Mouse (Mus musculus) layer of hippocampus, postnatal 36 days (tissue): ENCODE results near the gene Cfap58. TPM values are rescaled to one million over a fixed set of nuclear protein-coding genes. Genes with fewer than 3 reads are reported as not detected.
A peak's percentile ranks its signal among the peaks of the same experiment; 100 is the strongest.

Experiments
- DNase-seq, 2 experiments: peaks; one replicate each; pipeline ENCODE4 v3.0.0; 2022
- total RNA-seq, 2 experiments: library from RNA; stranded (reverse); gene quantifications; 2 replicates each; pipeline ENCODE4 v1.2.3; 2021

Gene Cfap58
- total RNA-seq, result under 1 TPM; 0.30 to 0.35 TPM

DNA sequence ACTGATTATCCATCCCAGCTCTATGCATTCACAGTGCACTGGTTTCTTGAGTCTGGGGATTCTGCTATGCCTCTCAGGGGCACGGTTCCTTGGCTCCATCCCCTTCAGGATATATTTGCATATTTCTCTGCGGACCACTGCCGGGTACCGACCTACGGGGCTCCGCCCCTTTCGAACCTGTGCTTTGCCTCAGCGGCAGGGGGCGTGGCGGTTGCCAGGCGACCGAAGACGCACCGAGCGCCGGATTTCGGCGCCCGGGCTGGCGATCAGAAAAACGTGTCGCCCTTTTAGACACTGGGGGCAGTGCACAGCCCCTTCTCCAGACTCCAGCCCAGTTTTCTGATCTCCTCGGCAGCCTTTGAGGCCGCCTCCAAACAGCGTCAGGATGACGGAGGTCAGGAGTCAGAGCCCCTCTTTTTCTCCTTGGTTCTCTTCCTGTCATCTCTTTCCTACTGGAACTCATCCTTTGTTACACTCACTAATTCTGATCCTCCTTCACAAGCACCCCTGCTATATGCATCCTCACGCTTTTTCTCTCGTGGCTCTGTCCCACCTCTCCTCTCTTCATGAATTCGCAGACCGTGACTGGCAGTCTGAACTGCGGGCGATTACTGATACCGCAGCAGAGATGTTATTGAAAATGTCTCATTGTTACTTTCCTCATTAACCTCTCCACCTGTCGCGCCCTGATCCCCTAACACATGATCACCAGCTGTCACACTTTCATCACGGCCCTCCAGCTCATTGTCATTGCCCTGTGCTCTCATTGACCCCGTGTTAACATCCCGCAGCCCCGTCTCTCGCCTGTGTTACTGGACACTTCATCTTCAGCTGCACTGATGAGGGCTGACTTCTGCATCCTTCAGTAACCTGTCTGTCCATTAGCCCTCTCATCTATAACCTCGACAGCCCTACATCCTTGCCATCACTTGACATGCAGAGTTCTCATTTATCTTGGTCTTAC lies at the start of gene Cfap58:
TSS of gene Cfap58 (plus strand) at position 233 of the 964 bp plus-strand sequence.
- DNase-seq, result peak in 1 of 2 experiments; percentile 38

DNA sequence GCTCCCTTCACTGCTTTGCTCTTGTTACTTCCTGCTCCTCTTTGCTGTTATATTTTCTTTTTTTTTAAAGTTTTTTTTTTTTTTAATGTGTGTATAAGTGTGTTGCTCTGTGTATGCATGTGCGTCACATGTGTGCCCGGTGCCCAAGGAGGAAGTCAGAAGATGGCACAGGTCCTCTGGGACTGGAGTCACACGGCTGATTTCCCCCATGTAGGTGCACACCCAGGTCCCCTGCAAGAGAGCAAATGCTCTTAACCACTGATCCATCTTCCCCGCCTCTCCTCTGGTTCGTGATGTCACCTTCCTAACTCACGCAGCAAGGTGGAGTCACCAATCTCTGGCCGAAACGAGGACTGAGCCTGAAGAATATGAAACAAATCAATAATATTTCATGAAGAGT lies 49.4 kb upstream of the Cfap58 start:
- no peak for DNase-seq

DNA sequence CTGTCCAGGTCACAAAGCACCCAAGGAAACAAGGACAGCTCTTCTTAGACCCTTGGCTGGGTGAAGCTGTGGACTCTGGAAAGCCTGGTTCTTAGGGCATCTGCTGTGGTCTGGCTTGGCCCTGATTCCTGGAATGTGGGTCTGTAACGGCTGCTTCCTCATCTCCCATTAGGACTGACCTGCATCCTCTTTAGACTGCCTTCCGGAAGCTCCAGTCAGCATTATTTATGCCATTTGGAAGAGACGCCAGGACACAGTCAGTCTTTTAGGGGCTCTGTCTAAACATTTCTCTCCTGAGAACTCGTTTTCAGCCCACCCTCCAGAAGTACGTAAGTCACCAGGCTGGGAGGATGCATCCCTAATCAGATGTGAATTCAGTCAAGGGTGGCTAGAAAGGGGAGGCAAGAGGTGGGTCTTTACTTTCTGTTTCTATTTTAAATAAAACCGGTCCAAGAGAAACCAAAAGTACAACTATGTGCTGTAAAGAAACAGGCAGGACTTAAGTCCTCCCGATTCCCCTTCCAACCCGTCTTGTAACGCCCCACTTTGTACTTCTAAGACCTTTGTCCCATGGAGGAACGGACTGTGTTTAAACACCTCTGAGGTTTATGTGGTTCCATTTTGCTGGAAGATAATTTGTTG lies 46.9 kb upstream of the Cfap58 start:
- DNase-seq, result no peak

DNA sequence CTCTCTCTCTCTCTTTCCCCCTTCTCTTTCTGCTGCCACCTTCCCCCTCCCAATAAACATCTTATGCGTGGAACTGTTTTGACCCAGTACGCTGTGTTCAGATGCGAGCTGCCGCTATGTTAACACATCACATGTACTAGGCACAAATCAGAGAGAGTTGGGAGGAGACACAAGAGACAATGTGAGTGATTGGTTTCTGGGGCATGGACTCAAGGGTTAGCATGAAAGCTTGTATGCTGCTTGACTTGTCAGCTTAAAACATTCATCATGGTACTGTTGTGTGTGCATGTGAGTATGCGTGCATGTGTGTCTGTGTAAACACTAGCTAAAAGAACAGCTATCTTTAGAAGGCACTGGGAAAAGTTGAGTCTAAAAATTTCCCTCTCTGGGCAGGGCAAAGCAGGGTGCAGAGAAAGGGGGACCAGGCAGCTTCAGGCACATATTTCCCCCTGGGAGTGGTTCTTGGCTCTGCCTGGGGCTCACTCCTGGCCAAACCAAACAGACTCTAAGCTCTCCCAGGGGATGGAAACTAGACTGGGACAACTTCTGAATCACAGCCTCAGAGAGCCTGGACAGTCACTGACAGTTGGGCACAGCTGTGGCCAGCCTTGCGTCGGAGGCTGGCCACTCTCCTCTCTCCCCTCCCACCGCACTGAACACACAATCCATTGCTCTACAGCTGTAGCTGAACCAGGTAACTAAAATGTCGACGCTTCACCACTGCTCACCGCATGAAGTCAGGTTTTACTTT lies 45.7 kb upstream of the Cfap58 start:
- no peak for DNase-seq

DNA sequence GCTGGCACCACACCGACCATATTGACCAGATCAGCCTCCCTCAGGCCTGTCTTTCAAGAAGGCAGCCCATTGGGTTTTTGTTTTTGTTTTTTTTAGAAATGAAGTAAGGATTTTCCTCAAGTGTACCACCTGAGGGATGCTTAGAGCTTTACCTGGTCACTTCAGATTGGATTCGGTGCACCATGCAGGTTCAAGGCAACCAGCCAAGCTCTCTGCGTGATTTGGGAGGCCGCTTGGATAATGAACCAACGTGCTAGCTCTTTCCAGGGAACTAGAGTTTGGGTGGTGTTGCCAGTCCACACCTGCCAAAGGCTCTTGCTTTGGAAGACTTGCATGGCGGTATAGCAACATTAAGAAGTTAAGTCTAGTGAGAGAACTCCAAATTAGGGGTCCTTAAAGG lies 44.4 kb upstream of the Cfap58 start:
- DNase-seq, result no peak

DNA sequence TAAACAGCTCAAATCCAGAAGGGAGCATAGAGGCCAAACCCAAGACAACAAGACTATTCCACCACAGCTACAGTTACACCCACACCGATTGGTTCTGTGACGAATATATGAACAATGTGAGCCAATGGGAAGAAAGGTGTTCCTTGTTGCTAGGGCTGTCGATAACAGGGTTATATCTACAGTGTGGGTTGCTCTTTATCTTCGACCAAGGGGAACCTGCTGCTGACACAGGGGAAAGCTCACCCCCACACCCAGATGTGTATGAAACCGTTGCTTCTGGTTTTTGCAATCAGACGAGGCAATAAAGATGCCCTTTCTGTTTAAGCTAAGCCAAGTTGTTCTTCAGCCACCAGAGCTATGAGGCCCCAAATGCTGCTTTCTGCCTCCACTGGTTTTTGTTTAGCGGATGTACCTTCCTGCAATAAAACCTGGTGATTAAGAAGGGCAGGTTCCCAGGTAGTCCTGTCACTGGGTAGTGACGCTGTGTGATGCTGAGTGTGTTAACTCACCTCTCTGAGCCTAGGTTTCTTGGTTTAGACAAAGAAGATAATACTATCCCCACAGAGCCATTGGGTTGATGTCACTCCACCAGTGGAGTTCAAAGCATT lies 38.9 kb upstream of the Cfap58 start:
- no peak for DNase-seq

DNA sequence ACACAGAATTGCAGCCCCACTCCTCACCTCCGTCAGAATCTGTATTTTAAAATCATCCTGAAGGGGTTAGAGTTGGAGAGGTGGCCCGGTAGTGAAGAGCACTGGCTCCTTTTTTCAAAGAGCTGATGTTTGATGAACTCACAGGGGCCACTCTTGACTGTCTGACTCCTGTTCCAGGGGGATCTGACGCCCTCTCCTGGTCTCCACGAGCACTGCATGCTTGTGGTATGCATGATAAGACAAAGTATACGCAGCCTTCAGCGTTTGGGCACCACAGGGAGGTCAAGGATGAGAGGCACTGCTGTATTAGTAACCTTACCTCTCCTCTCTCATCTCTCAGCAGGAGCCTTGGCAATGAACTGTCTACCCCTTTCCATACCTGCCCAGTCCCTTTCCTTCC lies 37.5 kb upstream of the Cfap58 start:
- DNase-seq, result no peak

DNA sequence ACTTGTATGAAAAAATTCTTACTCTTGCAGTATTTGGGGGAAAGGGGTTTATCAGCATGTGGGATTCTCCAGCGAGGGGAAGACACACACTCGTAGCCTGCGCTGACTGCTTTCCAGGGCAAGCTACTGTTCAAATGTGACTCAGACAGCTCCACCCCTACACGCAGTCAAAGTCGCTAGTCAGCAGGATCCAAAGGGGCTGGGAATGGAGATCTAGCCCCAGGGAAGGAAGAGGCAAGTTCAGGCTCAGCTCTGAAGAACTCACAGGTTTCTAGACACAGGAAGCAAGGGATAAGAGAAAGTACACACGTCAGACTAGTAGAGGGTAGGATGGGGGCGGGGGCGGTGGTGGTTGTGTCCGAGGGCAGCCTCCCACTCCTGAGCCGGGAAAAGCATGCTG lies 36.9 kb upstream of the Cfap58 start:
- DNase-seq, result no peak

DNA sequence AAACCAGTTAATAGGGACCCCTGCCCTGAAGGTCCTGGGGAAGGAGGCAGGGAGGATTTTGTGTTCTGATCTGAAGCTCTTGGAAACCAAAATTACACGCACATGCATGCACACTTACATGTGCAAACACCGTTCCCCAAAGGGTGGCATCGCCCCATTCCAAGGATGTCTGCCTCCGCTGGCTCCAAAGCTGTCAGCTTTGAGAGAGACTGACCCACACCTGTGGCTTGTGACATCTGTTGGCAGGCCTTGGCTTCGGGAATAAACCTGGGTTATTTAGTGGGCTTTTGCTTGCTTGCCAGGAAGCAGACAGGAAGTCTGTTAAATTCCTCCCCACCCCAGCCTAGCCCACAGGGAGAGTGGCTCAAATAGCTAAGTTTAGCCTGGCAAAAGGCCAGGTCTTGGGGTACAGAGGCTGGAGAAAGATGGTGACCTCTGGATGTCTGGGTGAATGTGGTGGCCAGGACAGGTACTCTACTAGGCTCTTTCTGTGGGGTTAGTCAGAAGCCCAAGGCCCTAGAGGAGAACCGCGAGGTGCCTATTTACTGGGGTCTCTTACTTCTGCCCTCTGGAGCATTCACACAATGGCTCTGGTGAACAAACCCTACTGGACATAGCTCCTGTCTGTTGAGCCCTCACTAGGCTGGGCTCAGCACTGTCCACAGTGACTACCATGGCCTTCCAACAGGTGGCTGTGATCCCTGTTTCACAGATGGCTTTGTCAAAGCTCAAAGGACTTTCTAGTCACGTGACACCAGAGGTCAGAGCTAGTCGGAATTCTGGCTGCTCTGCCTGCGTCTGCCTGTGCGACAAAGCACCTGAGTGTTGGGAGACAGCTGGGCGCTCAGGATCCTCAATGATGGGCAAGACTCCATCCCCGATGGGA lies 34.9 kb upstream of the Cfap58 start:
- DNase-seq, result no peak

DNA sequence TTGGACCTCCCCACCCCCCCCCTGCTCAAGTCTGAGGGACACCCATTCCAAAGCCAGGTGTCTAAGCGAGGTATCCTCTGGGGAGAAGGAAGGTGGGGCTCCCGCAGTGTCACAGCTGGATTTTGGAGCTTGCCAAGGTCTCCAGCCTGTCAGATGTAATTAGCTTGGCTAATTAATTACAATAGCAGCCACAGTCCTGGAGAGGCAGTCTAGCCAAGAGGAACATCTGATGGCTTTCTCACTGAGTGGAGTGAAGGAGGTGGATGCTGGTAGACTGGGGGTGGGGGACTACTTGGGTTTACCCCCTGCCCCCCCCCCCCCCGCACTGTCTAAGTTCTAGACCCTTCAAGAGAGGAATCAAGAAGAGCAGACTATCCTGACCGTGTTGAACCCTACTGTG lies 33.8 kb upstream of the Cfap58 start:
- DNase-seq, result no peak

DNA sequence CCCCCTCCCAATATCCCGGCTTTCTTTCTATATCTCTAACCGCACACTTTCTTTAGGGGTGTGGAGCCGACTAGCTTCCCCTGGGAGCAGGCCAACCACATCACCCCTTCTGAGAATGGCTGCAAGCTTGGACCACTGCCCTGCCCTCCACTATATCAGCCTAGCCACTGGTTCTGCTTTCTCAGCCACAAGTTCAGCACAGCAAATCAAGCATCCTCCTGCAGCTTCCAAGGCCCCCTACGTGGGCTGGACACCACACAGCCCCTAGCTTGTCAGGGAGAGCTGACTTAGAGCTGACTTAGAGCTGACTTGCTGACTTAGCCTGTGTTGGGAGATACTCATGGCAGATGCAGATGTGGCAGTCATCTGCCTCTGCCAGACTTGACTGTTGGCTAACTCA lies 32.4 kb upstream of the Cfap58 start:
- no peak for DNase-seq

DNA sequence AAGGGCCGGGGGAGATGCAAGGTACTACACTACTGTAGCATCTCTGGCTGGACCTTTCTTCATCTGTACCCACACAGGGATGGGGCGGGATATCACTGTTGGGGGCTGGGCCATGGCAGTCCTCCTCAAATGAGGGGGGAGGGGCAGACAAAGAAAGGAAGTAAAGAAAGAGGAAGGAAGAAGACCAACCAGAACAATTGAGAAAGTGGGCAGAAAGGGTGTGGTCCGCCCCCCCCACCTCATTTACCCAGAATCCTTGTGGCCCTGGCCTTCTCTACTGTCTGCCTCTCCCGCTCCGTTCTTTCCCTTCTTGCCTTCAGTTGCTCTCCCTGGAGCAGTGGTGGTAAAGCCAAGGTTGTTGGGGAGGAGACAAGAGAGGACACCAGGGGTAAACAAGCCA lies 31.9 kb upstream of the Cfap58 start:
- no peak for DNase-seq

DNA sequence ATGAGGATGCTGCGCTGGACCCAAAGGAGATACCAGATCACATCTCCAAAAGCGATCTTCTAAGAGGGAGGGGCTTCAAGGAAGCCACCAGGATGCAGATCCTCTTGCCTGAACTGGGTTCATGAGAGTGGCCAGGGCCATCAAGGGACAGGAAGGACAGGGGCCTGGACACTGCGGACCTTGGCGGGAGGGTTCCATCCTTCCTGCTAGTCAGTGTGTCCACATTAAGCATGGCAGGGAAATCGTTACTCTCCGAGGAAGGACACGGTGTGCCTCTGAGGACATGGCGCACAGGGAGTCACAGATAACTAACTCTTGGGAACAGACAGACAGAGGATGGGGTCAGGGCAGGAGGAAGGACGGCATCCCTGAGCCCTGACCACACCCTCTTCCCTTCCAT lies 29.9 kb upstream of the Cfap58 start:
- DNase-seq, result no peak

DNA sequence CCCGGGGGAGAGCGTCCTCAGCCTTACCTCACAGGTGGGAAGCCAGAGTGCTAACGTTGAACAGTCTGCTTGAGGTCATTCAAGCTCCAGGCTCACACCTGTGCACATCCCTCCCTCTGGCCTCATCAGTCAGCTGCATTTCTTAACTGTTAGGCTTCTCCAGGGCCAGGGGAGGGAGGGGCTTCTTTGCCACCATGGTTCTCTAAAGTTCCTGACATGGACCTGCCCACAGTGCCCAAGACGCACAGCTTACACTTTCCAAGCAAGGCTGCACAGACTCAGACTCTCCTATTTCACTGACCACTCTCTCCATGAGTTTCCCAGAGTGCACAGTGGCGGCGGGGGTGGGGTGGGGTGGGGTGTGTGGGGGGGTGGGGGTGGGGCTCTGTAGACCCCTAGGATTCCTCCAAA lies 28.5 kb upstream of the Cfap58 start:
- no peak for DNase-seq

DNA sequence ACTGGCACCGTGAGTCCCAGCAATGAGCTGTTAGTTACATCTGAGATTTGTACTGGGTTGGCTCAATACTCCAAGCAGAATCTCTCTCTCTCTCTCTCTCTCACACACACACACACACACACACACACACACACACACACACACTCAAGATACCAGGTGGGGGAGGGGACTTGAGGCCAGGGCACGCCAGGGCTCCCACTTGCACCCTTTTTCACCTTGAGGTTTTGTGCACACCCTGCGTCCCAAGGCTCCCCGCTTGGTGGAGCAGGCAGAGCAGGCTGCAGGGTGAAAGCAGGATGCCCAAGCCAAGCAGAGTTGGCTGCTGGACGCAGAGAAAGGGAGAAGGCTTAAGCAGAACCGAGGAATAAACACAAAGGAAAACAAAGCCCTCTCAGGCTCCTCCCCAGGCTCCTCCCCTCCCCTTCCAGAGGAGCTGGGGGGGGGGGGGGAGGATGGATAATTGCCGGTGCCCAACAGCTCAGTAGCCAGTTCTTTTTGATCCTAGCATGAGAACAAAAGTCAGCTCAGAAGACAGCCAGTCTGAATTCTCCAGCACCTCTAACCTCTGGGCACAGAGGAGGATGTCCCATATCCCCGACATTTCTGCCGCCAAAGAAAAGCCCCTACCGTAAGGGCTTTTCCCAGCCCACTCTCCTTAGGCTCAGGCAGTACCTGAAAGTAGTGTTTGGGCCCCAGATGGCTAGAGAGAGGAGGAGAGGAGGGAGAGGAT lies 27.9 kb upstream of the Cfap58 start:
- no peak for DNase-seq

DNA sequence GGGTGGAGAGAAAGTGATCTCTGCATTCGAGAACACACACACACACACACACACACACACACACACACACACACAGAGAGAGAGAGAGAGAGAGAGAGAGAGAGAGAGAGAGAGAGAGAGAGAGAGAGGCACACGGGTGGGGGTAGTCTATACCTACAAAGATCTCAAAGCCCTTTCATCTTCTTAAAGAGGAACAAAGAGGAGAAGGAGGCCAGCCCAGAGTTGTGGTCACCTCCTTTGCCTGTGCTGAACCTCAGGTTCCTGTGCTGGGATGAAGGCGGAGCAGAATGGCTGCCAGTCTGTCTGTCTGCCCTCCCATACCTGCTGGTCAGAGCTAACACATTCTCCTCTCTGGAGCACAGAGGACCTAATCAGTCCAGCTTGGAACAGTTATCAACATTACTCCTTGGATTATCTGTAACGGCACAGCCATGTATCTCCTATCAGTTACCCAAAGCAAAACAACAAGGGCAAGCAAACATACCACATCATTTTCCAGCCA lies 27.3 kb upstream of the Cfap58 start:
- DNase-seq, result no peak

DNA sequence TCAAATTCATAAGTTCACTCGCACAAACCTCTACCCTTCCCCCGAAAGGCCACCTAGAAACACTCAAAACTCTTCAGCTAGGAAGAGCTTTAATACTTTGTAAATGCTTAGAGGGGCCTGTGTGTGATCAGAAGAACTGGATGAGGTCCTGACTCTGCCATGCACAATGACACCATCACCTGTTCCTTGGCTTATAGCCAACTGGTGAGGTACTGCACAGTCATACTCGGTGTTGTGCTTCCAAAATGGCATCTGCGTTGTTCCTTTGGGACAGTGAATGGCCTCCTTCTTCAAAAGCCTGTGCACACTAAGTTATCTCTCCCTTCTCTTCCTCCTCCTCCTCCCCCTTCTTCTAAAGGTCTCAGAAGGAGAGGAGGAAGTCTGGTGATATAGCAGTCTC lies 26.7 kb upstream of the Cfap58 start:
- DNase-seq, result no peak

DNA sequence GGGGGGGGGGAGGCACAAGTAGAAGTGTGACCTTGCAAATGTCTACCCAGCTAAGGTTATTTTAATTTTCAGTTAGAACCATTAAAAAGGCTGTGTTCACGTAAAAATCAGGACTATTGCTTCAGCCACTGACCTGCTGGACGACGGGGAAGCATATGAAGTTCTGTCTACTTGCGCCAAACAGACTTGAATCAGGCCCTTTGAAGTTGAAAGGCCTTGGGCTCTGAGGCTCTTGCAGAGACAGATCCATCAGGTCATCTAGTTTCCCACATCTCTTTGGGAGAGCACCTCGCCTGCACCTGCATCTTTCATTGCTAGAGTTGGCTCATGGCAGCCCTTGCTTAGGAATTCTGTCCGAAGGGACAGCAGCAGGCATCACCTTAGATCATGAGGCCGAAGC lies 24.1 kb upstream of the Cfap58 start:
- no peak for DNase-seq

DNA sequence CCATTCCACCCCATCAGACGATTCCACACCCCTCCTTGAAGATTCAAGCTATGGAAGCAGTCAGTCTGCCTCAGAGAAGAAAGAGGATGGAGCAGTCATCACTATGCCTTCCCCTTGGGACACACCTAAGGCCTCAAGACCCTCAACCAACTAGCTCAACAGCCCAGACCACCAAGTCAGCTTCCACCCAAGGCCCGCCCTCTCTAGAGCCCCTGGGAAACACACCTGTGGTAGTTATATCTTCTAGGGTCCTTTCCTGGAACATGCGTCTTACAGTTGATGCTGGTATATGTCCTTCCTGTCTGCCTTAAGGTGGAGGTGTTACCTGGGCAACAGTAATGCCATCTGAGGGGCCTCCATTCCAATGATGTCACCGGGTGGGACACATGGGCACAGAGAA lies 23.3 kb upstream of the Cfap58 start:
- DNase-seq, result no peak

DNA sequence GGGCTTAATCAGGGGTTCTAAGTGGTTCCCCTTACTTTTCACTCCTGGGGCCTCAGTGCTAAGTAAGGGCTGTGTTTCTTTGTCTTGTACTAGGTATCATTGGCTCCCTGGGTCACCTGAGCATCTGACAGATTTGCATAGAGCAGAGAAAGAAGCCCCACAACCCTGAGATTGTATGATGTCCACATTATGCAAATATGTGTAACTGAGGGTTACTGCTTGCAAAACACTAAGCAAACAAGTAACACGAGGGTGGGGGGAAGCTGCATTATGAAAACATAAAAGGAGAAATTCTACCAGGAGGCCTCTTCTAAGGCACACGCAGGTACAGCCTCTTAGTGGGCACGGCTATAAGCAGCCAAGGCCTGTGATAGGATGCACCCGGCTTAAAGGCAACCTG lies 22.2 kb upstream of the Cfap58 start:
- DNase-seq, result no peak

DNA sequence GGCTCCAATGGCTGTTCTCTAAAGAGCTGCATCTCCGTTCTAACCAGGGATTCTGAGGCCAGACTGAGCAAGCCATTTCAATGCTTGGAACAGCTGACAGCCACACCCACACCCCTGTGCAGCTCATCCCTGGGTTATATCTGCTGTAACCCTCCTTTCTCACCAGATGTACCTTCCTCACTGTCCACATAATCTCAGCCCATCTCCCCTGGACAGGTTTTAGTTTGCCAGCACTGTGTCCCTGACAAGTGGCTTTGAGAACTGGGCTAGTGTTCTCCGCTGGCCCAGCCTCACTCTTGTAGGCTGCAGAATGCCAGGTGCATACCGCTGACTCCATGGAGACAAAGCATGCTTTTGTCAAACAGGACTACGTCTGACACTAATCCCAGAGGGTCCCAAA lies 20.1 kb upstream of the Cfap58 start:
- DNase-seq, result no peak
